Mouse (Mus musculus) forelimb bud, embryonic 11.5 days (tissue): ENCODE results near the gene Clic4.

ENCODE experiments used
- DNase-seq: peaks from one replicate; pipeline ENCODE4 v3.0.0-alpha.2; 2012; ENCODE audit warnings: low read depth, low spot score

Gene Clic4

DNA sequence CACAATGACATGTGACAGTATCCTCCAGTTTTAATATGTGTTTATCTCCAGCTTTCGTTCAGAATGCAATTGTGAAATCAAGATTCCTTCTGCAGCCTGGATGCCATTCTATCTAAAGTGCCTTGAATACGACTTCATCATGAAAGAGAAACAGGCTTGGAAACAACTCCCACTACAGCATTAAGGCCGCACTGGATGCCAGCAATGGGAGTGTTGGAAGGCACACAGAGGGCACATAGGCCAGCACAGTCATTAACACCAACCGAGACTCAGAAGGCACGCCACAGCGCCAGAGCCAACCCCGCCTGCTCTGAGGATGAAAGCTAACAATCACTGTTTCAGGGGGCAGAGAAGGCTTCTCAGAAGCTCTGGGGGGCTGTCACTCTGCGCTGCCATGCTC is 37.1 kb downstream of the Clic4 start:
- DNase-seq = no peak

DNA sequence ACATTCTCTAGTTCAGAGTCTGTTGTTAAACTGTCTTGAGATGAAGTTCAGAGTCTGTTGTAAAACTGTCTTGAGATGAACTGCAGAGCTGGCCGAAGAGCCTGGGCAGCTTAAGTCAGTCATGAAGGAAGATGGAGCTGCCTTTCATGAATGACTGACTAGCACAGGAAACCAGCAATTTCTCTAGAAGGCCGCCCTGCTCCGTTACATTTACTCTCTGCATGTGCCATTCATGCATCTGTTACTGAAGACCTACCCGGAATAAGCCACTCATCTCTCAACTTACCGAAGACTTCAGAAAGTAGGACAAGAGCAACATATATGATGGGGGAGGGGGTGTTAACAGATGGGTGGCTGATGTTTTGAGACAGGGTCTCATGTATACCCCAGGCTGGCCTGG is 40.1 kb downstream of the Clic4 start:
- no peak for DNase-seq

DNA sequence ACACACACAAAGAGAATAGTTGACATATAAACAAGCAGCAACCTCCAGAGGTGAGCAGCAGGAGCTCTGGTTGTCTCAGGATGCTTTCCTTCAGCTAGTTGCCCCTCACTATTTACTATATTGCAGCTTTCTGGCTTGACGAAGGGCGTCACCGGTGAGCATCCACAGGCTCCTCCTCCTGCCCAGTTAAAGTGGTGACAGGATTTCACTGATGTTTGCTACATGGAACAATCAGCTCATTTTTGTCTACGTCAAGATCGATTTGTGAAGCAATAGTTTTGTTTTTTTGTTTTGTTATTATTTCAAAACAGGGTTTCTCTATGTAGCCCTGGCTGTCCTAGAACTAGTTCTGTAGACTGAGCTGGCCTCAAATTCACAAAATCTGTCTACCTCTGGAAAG is 41.1 kb downstream of the Clic4 start:
- no peak for DNase-seq

DNA sequence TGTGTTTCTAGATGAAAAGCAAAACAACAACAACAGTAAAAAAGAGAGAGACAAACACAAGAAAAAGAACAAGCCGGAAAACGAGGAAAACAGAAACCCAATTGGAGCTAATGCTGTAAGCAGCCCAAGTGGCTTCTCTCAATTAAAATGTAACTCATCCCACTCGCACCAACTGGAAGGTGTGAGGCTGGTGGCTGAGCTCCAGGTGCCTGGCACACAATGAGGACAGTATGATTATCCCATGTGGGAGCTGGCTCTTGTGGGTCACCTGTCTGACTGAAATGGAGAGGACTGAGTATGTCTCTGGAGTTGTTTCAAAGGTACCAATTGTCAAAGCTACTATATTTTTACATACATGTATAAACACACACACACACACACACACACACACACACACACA is 41.5 kb downstream of the Clic4 start:
- no peak for DNase-seq

DNA sequence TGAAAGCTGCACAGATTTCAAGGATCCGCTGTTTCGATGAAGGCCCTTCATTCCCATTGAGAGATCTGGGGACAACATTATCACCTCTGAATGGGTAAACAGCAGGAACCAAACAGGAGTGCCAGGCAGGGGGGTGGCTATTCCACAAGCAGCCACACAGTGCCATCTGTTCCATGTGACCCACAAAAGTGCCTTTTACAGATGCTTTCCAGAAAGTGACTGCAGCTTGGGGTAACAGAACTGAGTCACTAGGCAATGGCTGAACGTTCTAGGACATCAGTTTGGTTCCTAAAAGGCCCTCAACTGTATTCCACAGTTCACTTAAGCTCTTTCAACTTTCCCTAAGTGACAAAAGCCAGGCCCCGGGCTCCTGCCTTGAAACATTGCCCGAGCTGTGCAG is 42.0 kb downstream of the Clic4 start:
- no peak for DNase-seq

DNA sequence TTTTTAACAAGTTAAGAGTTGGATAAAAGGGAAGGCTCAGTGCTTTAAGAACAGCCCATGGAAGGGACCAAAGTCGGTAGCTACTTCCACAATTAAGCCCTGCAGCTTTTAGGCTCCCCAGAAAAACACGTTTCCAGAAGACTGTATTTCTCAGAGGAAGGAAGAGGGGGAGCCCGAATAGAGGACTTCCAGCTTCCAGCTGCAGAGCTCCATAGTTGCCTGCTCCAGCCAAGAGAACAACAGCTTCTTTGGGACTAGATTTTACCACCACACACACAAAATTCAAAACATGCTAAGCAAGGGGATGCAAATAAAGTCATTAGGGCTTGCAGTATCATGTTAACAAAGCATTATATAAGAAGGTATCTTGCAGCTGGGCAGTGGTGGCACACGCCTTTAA is 42.7 kb downstream of the Clic4 start:
- DNase-seq = no peak

DNA sequence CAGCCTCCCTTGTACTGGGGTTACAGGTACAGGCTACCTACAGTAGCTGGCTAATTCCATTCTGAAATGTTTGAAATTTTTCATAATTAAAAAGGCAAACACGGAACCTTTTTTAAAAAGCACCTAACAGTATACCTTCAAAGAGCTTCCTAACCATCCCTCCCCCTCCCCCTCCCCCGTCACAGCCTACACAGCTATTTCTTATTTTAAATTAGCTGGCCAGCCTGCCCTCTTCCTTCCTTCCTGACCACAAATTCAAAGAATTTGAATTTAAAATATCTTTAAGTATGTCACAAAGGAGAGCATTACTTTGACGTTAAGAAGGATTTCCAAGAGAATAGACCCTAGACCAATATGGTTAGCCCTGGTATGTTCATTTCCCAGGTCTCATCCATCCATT is 44.5 kb downstream of the Clic4 start:
- no peak for DNase-seq

DNA sequence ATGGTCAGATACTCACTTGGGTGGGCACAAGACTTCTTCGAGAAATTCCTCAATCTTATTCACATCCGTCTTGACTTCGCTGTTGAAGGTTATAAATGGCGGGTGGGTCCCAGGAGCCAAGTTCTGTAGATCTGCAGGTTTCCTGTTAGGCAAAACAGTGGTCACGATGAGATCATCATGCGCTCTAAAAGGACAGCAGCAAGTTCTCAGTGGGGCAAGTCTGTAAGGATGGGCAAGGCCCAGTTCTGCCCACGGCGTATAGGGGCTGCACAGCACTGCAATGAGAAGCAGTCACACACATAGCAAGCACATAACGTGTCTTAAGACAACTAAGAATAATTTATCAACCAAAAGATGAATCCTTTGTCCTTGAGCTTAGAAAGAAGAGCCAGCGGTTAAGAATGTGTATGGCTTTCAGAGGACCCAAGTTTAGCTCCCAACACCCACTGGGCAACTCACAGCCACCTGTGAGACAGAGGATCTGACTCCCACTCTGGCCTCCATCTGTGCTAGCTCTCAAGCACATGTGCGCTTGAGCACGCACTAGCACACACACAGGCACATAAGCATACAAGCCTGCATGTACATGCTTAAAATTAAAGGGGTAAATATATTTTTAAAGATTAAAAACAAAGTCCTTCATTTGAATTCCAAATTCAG is 46.5 kb downstream of the Clic4 start:
- no peak for DNase-seq

DNA sequence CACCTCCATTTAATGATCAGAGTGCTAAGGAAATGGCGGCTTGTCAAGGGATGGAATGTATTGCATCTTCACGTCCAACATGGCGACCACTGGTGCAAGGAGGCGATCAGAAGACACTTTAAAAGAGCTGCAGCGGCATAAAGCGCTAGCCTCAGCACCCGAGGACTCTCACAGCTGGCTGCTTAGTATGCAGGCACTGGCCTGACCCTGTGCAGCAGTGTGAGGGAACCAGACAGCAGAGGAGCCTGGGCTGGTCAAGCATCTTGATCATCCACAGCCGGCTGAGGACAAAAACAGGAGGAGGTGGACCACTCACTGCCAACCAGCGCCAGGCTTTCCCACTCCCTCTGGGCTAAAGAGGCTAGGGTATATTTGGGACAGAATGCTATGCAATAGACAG is 48.8 kb downstream of the Clic4 start:
- no peak for DNase-seq

DNA sequence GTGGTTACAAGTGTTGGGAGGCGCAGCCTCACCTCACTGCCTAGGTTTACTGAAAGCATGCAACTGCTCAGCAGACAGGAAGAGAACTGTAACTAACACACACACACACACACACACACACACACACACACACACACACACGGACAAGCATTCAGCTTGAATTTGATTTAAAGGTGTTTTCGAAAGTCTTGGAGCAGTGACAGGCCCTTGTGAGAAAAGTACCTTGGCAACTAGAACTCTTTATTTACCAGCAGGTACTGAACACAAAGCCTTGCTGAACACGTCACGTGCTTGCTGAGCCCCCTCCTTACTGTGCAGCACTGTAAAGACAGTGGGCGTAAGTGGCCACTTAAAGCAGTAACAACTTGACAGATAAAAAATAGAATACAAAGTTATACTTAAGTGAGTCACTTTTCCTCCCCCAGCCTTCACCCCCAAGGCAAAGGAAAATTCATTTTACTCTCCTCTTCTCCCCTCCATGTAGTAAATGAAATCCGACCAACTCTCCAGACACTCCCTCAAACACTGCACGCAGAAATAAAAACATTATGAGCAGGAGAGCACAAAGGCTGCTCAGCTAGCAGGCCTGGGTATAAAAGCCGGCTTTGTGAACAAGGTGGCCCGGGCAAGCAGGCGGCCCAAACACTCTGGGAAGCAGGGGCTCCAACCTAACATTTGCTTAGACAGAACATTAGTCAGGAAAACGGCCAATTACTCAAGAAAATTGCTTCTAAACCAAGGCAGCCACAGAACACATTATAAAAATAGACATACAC is 50.8 kb downstream of the Clic4 start:
- peak; percentile 35 for DNase-seq

DNA sequence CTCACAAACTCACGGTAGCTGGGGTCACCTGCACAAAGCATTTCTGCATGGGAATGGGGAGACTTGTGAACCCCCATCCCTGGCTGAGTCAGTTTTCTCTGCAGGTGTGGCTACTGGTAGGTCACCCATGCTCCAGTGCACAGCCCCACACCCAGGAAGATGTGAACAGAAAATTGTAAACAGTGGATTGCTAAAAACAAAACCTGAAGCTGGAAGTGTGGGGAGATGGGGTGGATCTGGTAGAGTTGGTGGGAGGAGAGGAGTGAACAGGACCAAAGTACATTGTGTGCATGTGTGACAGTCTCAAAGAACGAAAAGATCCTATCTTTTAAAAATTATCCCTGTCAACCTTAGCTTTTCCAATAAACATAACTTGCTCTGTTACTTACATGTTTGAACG is 52.0 kb downstream of the Clic4 start:
- no peak for DNase-seq

DNA sequence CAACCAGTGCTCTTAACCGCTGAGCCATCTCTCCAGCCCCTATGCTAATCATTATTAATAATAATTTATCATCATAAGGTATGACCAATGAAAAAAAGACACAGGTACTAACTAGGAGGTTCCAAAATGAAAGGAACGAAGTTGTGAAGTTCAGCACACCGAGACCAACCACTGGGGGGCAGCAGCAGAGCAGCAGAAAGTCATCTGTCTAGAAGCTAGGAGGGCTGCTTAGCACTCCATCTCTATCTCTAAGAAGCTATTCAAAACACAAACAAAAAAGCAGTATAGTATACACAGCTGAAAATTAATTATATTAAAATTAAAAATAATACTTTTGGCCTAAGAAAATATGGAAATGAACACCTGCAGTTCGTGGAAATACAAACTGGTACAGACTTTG is 53.0 kb downstream of the Clic4 start:
- DNase-seq = peak; percentile 59

DNA sequence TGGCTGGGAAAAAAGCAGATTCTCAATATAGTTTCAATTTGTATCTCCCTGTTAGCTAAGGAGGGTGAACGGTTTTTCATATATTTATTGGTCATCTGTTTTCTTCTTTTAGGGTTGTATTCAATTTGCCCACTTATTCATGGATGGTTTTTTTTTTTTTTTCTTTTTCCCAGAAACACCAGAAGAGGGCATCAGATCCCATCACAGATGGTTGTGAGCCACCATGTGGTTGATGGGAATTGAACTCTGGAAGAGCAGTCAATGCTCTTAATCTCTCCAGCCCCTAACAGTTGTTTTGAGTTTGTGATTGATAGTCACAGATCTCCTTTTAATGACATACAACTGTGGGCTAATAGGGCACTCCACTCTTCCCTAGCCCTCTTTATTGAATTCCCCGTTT is 62.8 kb downstream of the Clic4 start:
- DNase-seq = no peak

DNA sequence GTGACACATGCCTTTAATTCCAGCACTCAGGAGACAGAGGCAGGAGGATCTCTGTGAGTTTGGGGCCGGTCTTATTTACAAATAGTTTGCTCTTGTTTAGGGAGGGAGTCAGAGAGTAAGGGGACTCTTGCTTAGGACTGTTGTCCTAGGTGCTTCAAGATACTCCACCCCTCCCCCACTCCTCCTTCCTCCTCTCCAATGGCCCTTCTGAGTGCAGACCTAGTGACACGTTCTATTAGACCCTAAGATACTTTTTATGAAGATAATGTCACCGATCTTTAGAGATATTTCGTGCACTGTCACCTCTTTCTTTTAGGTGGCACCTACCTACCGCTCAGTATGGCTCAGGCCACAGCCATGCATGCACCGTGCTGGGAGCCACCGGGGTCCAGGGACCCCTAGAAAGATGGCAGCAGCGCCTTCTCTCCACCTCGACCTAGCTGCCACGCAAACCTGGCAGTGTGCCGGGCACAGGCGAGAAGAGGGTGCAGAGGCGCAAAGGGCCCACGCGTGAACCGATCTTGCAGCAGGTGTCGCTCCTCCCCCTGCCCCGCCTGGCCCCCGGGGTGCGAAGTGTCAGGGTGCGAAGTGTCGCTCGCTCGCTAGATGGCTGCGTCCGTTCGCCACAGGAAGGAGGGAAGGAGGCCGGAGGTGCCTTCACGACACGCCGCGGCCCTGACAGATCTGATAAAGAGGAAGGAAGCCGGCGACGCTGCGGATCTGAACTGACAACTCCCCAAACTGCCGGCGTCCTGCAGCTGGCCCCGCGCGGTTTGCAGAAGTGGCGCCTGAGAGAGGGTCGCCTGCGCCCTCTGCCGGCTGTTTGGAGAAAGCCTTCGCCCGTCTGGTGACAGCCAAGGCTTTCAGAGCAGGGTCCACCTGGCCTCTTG is 66.7 kb downstream of the Clic4 start:
- DNase-seq = peak; percentile 86

DNA sequence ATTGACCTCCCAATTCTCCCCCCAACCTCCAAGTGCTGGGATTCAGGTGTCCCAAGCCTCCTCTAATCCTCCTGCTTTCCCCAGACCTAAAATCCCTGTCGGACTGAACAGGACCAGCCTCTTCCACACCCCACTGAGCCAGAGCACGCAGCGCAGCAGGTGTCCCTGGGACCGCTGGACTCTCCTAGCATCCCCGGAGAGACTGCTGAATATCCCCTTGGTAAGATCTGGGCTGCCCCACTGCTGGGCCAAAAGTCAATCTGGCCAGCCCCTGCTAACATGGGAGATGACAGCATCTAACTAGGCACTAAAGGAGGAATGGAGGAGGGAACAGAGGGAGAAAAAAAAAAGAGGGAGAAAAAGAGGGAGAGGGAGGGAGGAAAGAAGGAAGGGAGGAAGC is 67.4 kb downstream of the Clic4 start:
- no peak for DNase-seq

DNA sequence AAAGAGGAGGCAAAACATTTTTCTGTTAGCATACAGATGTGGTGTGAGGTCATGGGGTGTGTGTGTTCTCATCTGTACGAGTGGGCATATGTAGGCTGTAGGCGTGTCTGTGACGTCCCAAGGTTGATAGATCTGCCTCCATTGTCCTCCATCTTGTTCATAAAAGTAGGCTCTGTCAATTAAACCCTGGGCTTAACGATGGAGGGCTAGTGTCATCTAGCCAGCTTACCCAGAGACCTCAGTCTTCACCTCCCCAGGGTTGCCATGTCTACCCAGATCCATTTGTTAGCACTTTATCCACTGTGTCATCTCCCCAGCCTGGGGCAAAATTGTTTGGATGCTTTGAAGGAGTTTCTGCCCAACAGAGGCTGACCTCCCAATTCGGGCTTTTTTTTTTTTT is 67.9 kb downstream of the Clic4 start:
- DNase-seq = no peak

DNA sequence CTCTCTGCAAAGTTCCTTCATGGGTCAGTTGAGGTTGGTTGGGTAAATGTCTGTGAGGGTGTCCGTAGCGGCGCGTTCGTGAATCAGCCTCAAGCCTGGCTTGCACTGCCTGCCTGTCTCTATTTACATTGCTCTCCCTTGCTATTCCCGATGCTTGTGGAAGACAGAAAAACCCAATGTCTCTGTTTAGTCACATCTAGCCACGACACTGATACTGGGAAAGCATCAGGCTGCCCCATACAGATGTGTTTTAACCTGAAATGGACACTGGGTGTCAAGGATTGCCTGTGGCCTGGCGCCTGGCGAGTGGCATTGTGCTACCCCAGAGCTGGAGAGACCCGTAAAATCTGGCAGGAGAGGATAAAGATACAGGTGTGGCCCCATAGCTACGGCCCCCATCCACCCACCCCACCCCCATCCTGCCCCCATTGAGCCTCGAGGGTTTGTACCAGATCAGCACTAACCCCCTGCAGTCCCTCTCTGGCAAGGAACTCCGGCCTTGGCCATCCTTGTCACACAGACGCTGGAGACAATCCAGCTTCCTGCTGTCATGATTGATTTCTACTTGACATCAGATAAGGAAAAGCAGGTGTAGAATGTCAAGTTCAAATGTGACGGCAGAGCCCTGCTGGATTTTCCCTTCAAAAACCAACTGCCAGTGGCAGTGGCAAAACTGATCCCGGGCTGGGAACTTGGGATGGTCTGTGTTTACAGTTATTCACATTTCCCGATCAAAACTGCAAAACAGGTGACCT is 68.6 kb downstream of the Clic4 start:
- DNase-seq = no peak

DNA sequence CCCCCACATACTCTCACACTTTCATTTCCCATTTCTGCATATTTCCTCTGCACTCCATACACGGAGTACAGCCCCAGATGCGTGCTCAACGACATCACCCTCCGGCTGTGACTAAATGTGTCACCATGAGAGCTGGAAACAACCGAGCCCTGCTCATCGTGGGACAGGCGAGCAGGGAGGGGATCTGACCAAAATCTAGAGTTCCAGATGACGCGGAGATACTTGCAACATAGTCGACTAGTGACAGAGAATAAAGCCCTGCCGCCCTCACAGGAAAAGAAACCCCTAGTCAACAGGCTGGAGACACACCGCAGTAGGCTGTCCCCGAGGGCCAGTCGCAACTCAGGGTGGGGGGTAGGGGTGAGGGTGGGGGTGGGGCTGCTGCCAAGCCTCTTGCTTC is 69.3 kb downstream of the Clic4 start:
- no peak for DNase-seq

DNA sequence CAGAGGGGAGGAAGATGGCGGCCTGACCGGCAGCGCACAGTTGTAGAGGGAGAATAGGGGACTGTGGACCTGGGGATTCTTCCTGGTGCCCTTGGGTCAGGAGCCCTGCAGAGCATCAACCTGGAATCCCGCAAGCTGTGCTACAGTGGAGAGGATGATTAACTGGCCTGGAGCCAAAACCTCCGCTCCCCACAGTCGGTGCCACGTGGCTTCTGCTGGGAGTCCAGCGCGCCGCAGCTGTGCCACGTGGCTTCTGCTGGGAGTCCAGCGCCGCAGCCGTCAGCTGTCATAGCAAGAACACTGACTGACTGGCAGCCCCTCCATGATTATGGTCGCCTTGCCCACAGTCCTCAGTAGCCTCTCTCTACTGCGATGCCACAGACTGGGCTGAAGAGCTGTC is 70.8 kb downstream of the Clic4 start:
- no peak for DNase-seq

DNA sequence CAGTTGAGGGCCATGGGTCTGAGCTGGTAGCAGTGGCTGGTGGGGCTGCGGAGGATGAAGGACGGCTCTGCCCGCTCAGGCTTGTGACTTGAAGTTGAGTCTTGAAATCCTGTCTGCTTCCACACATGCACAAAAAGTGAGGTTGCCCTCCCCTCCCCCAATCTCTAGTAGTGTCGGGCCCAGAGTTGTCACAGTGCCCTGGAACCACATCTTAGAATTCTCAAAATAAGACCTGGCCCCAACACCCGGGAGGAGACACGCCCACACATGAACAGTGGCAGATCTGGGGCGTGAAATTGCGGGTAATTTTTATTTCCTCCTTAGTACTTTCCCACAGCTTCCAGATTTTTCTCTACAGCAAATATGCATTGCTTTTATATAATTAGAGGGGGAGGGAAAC is 74.8 kb downstream of the Clic4 start:
- DNase-seq = no peak

DNA sequence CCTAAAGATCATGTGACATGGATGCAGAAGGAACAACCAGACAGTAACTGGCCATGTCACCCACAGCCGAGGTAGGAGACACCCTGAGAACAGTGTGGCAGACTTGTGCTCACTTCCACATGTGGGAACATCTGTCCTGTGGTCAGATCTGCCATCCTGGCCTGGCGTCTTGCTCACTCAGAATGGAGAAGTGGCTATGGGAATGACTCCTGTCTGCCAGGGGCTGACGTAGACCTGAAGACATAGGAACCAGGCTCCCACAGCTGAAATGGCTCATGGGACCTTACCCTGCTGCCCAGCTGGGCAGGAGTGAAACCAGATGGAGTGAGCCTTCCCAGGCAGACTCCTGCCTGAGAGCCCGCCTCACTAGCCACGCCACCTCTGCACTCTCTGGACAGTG is 79.8 kb downstream of the Clic4 start:
- no peak for DNase-seq

DNA sequence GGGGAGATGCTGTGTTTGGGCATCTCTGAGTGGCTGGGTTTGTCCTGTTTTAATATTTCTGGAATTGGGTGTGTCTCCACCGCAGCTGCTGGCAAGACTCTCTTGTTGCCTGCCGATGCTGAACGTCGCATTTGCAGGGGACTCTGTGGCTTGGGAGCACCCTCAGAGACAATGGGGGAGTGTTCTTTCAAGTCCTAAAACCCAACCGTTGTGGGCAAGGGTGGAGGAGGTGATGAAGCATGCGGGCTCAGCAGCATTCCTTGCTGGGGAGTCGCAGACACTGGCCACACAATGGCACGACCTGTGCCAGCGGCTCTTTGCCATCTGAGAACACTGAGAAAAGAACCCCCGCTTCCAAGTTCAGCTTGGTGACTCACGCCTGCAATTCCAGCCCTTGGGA is 81.0 kb downstream of the Clic4 start:
- DNase-seq = no peak
